Mouse (Mus musculus) testis, postnatal 10 days (tissue): ENCODE measurements around the gene Rfxap.
A peak's percentile ranks its signal among the peaks of the same experiment; 100 is the strongest.
"Not testable (repeated sequence)": the region's sequence is repeated elsewhere in the genome, so short reads cannot be mapped to it uniquely, and the experiment has no call there.

Source experiments
- DNase-seq: peaks from one replicate; pipeline ENCODE4 v3.0.0; 2021; ENCODE audit warnings: low spot score

Rfxap gene

DNA sequence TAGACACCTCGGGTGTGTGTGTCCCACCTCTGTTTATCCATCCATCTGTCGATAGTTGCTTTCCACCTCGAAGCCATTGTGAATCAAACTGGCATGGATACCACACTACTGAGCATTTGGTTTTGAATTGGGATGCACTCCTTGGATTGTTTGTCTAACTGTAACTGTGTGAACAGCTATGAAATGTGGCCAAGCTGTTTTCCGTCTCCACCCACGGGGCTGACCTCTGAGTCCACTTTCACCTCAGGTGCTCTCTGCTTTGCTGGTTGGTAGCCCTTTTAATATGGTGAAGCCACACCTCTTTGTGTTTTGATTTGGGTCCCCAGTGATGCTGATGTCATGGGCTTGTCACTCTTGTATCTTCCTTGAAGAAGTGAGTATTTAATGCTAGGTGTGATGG, 40.8 kb downstream of the Rfxap start:
- DNase-seq = no peak

- DNase-seq = no peak
Observed at GRCm38 (mm10) chr3:54766034-54766433, 41.6 kb downstream of the Rfxap start.

DNA sequence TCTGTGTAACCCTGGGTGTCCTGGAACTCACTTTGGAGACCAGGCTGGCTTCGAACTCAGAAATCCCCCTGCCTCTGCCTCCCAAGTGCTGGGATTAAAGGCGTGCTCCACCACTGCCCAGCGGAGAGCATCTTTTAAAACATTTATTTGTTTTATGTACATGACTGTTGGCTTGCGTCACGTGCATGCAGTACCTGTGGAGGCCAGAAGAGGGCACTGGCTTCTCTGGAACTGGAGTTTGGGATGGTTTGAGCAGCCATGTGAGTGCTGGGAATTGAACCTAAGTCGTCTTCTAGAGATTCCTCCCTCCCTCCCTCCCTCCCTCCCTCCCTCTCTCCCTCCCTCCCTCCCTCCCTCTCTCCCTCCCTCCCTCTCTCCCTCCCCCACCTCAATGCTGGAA, 42.1 kb downstream of the Rfxap start:
- not testable (repeated sequence) for DNase-seq

GRCm38 (mm10) chr3:54764418-54764817, 43.2 kb downstream of the Rfxap start:
- DNase-seq = no peak

DNA sequence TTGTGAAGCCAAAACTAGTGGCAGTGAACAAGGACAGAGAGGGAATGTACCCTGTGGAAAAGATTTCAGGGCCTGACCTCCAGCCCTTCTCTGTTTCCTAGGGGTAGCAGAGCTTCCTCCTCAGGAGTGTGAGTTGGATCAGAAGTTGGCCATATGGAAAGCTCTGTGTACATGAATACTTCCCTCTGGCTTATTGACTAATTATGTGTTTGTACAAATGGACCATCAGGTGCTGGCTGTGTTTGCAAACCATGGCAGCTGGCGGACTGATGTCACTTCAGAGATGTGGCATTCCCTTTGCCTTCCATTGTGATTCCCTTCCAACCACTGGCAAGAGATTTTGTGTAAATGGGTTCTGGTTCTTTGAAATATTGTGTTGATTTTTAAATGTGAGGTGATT, 46.3 kb downstream of the Rfxap start:
- no peak for DNase-seq

DNA sequence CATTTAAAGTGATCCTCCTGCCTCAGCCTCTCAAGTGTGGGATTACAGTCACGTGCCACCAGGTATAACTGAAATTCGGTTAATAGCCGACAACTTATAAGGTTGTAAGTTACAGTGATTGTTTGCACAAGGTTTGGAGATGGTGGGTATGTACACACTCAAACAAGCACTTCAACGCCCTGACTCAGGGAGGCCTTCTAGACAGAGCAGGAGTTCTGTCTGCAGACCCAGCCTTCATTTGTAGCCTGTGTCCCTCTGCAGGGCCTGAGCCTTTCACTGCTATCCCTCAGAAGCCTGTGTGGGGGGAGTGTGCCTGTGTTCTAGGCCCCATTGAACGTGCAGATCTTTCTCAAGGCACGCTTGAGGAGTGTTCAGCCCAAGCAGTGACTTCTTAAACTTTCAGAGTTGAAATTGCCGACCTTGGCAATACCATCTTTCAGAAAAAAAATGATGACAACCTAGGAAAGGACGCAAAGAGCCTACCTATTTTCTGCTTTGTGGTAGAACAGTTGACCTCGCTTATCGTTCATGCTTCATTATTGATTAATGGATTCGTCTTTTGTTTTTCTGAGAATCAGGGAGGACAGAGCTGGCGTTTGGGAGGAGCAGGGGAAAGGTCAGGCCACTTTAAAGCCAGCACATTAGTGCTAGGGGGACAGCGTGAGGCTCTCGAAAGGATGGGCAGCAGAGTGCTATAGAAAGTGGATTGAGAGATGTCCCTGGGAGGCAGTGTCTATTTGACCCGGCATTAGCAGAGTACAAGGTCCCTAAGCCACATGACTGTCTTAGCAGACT, 47.1 kb downstream of the Rfxap start:
- DNase-seq = no peak

- no peak for DNase-seq
Observed at GRCm38 (mm10) chr3:54759211-54759610, 48.4 kb downstream of the Rfxap start.

GRCm38 (mm10) chr3:54757446-54757845, 50.1 kb downstream of the Rfxap start:
- DNase-seq = no peak

DNA sequence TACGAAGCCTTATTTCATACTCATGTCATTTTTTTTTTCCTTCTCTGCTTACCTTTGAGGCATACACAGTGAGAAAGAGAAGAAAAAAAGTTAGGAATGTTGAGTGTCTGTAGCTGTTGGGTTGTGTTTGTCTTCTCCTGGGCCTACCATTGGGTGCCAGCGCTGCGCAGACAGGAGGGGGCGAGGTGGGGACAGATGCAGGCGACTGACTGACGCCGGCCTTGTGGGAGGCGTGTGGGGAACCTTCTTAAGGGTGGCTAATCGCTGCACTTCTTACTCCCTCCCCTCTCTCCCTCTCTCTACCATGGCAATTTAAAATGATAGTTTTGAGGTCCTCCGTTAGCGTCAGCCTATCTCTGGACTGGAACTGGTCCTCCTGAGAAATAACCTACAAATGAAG, 51.5 kb downstream of the Rfxap start:
- DNase-seq = no peak

GRCm38 (mm10) chr3:54755145-54756041, 52.2 kb downstream of the Rfxap start, which contains the start of gene Smad9:
Gene Smad9 (plus strand): TSS chr3:54755582.
- peak; percentile 69 for DNase-seq

DNA sequence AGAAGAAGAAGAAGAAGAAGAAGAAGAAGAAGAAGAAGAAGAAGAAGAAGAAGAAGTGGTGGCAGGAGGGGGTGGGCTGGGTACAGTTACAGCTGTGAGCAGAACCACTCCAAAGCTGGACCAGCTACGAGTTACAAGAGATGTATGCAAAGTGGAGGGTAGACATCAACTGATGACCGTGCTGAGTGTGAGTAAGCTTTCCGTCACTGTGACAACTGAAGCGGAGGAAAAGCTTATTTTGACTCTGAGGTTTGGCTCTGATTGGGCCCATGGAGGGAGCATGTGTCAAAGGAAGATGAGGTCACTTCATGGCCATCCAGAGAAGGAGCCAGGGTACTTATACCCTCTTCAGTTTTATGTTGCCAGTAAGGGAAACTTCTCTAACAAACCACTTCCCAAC, 54.2 kb downstream of the Rfxap start:
- no peak for DNase-seq
